23 mouse cellular contexts compared by ENCODE assay signal in genomic region chr6:139198601-139199000, GRCm38 (mm10).
DNase-seq lines count a peak whose midpoint lies in the region; ATAC-seq and TF ChIP-seq lines count a peak whose summit lies in the region.
"Had no signal": no experiment of that assay in that cellular context is flagged by ENCODE, and none has a peak within 500 bp of the region (broad histone marks: within the 10 kb centered on the region; RNA-seq: fewer than 3 reads in every experiment).

No protein-coding gene starts in this region.

- no peak for DNase-seq in frontal cortex, postnatal 25 days (ENCODE audit: low spot score in 2 of 2)
- peak; percentile 14 for DNase-seq in layer of hippocampus, adult 9-11 months
- DNase-seq in layer of hippocampus, adult 9-10 months (ENCODE audit: low spot score), result no peak
- peak; percentile 65 for DNase-seq in brain, adult 2 months (ENCODE audit: low read depth, low spot score)
- peak; percentile 15 for DNase-seq in brain, embryonic 14.5 days (ENCODE audit: low read depth)
- no peak for DNase-seq in adrenal gland, postnatal 14 days
- DNase-seq: adrenal gland, postnatal 36 days; B cell, adult 2 months; cerebellum, adult 11 months; cerebellum, adult 9-10 months; cerebellum, postnatal 36 days; gastrocnemius, postnatal 25 days; heart, adult 11 months; kidney, adult 18-20 months; kidney, postnatal 36 days; liver, embryonic 13.5 days; lung, adult 18-20 months; lung, postnatal 4 days; thymus, postnatal 4 days had no signal

- peak; percentile 98 for ATAC-seq in frontal cortex, adult (ENCODE audit: low TSS enrichment)
- ATAC-seq: forebrain, embryonic 13.5 days; hindbrain, embryonic 16.5 days; lung, postnatal 0 days had no signal

- TF ChIP-seq CTCF in brain, embryonic 14.5 days (IDR thresholded peaks at IDR 0.05; ENCODE audit: borderline replicate concordance, extremely low read depth, insufficient read depth, insufficient read length), result no peak

- TF ChIP-seq POLR2A in brain, embryonic 14.5 days (IDR thresholded peaks at IDR 0.05; ENCODE audit: borderline replicate concordance, extremely low read depth, insufficient read depth, insufficient read length, poor library complexity, severe bottlenecking), result no peak

Comparison
In these comparisons a context has a peak if more than half of its experiments do, and no peak if none do; other contexts are left out.
1. DNase-seq: peak in layer of hippocampus, adult 9-11 months (single experiment), brain, adult 2 months (single experiment) and brain, embryonic 14.5 days (single experiment); none in frontal cortex, postnatal 25 days (0 of 2), layer of hippocampus, adult 9-10 months (single experiment) and adrenal gland, postnatal 14 days (single experiment).